Mouse (Mus musculus): ENCODE measurements around the gene Tcte3.
"Not testable (repeated sequence)": the region's sequence is repeated elsewhere in the genome, so short reads cannot be mapped to it uniquely, and the experiment has no call there.

The Tcte3 gene

GRCm38 (mm10) chr17:15025513-15025912 is 15.8 kb downstream of the Tcte3 start:
- DNase-seq: not testable (repeated sequence)

GRCm38 (mm10) chr17:15024502-15025193 is 16.6 kb downstream of the Tcte3 start:
- DNase-seq: not testable (repeated sequence)

GRCm38 (mm10) chr17:15023878-15024492 is 17.3 kb downstream of the Tcte3 start:
- not testable (repeated sequence) for DNase-seq

- DNase-seq: peak; percentile 1 to 6
These were observed 19.6 kb downstream of the Tcte3 start for GRCm38 (mm10) chr17:15021503-15022220.

GRCm38 (mm10) chr17:15009706-15010413 is 31.4 kb downstream of the Tcte3 start, which contains the start of gene Gm3435:
TSS of gene Gm3435 (plus strand) at chr17:15010176.
- not testable (repeated sequence) for DNase-seq

- DNase-seq: not testable (repeated sequence)
These were observed 32.2 kb downstream of the Tcte3 start for GRCm38 (mm10) chr17:15009088-15009487.

GRCm38 (mm10) chr17:15000047-15000446 is 41.2 kb downstream of the Tcte3 start:
- not testable (repeated sequence) for DNase-seq

- not testable (repeated sequence) for DNase-seq
These were observed 47.1 kb downstream of the Tcte3 start for GRCm38 (mm10) chr17:14994140-14994539.

GRCm38 (mm10) chr17:14993139-14993832 is 48.0 kb downstream of the Tcte3 start:
- not testable (repeated sequence) for DNase-seq

GRCm38 (mm10) chr17:14992522-14993138 is 48.7 kb downstream of the Tcte3 start:
- not testable (repeated sequence) for DNase-seq

GRCm38 (mm10) chr17:14990116-14990702 is 51.1 kb downstream of the Tcte3 start:
- DNase-seq: not testable (repeated sequence)

GRCm38 (mm10) chr17:14978362-14979038 is 62.8 kb downstream of the Tcte3 start, which contains the start of the genes 9030025P20Rik and Gm3417:
TSS of gene 9030025P20Rik (plus strand) at chr17:14978468.
TSS of gene Gm3417 (minus strand) at chr17:14978790.
- DNase-seq: not testable (repeated sequence)

GRCm38 (mm10) chr17:14977718-14978361 is 63.4 kb downstream of the Tcte3 start:
- DNase-seq: not testable (repeated sequence)

Measured in thymus, adult 18-20 months (tissue).